Mouse (Mus musculus) ES-Bruce4 (cell line): ENCODE data around the gene Zfp146. TPM values are rescaled to one million over a fixed set of nuclear protein-coding genes. Genes with fewer than 3 reads are reported as not detected.
A peak's percentile ranks its signal among the peaks of the same experiment; 100 is the strongest.

Source experiments
- H3K27ac ChIP-seq: 2 replicates; pipeline ENCODE4 v1.5.1; 2012; ENCODE audit warnings: low read length, inconsistent platforms; ENCODE audit not compliant: insufficient read depth
- H3K27me3 ChIP-seq: 2 replicates; pipeline ENCODE4 v1.6.1; 2012; ENCODE audit warnings: mild to moderate bottlenecking, low read length, inconsistent platforms; ENCODE audit not compliant: control insufficient read depth, poor library complexity, insufficient read depth, severe bottlenecking
- H3K36me3 ChIP-seq: 2 replicates; pipeline ENCODE4 v1.6.1; 2012; ENCODE audit warnings: inconsistent platforms, mild to moderate bottlenecking, low read length, moderate library complexity; ENCODE audit not compliant: control insufficient read depth, poor library complexity, insufficient read depth, severe bottlenecking
- H3K4me1 ChIP-seq: one replicate; pipeline ENCODE4 v1.8.1; 2011; ENCODE audit warnings: low read length; ENCODE audit not compliant: control insufficient read depth, insufficient read depth
- H3K4me3 ChIP-seq: 2 replicates; pipeline ENCODE4 v1.5.1; 2011; ENCODE audit warnings: low read depth, mild to moderate bottlenecking, low read length
- H3K9ac ChIP-seq: 2 replicates; pipeline ENCODE4 v1.6.1; 2012; ENCODE audit warnings: low read depth, mild to moderate bottlenecking, inconsistent platforms; ENCODE audit not compliant: poor library complexity, severe bottlenecking
- H3K9me3 ChIP-seq: replicated peaks from 2 replicates; pipeline ENCODE4 v1.6.1; 2012; ENCODE audit warnings: mild to moderate bottlenecking, low read length, inconsistent platforms; ENCODE audit not compliant: control insufficient read depth, poor library complexity, insufficient read depth, severe bottlenecking
- CTCF ChIP-seq: IDR thresholded peaks from one replicate; pipeline ENCODE4 v1.8.1; 2011; ENCODE audit warnings: low read depth, low read length
- EP300 ChIP-seq: IDR thresholded peaks from 2 replicates; pipeline ENCODE4 v1.6.1; 2011; ENCODE audit warnings: low read depth, low read length; ENCODE audit not compliant: insufficient read depth
- POLR2A ChIP-seq: IDR thresholded peaks from one replicate; pipeline ENCODE4 v1.8.1; 2011; ENCODE audit warnings: low read length; ENCODE audit not compliant: insufficient read depth
- polyA plus RNA-seq: library from polyadenylated mRNA; stranded (reverse); fragments of >200 nt; gene quantifications from 2 replicates; pipeline ENCODE4 v1.2.4, GENCODE M21; 2011; ENCODE audit warnings: low read depth; ENCODE audit not compliant: missing spikeins, insufficient read depth, insufficient read length

The Zfp146 gene
- polyA plus RNA-seq, 1 experiment, result 44.4 TPM

GRCm38 (mm10) chr7:30198481-30198971 lies 29.0 kb upstream of the Zfp146 start, which contains the start of gene Capns1:
Capns1 (minus strand) TSS chr7:30198811.
- H3K27ac ChIP-seq, result peak within 1 kb of the TSS; percentile 98
- H3K9ac ChIP-seq, result peak within 1 kb of the TSS; percentile 56
- H3K4me3 ChIP-seq, result peak within 1 kb of the TSS; percentile 58

GRCm38 (mm10) chr7:30197592-30198129 lies 28.1 kb upstream of the Zfp146 start:
- Histone ChIP-seq H3K9me3 (no peaks in the 10 kb centered on the region), H3K36me3 (no peaks in the 10 kb centered on the region), H3K9ac (peak overlapping the region; percentile 56), H3K4me3 (peak overlapping the region; percentile 58), H3K27ac (peak overlapping the region; percentile 98), H3K27me3 (no peaks in the 10 kb centered on the region), H3K4me1 (peaks cover 5% of the 10 kb centered on the region)
- TF ChIP-seq CTCF, result no peak
- TF ChIP-seq POLR2A, result no peak
- TF ChIP-seq EP300, result peak; percentile 99

More at GRCm38 (mm10) chr7:30198481-30198971, 29.0 kb upstream of the Zfp146 start, which contains the start of gene Capns1:
- Histone ChIP-seq H3K27me3 (no peaks in the 10 kb centered on the region), H3K4me1 (peaks cover 5% of the 10 kb centered on the region), H3K9me3 (no peaks in the 10 kb centered on the region), H3K36me3 (no peaks in the 10 kb centered on the region)
- TF ChIP-seq POLR2A (no peak), EP300 (peak; percentile 72; the same call in 1 of the 2 replicates), CTCF (peak; percentile 84)

- Histone ChIP-seq H3K36me3 (peaks cover 11% of the 10 kb centered on the region), H3K27ac (peak overlapping the region; percentile 95), H3K27me3 (no peaks in the 10 kb centered on the region), H3K9ac (peak overlapping the region; percentile 83), H3K4me3 (0 out of 2 replicates have a peak overlapping the region, but pooled peaks have one; percentile 7), H3K9me3 (no peaks in the 10 kb centered on the region), H3K4me1 (peaks cover 4% of the 10 kb centered on the region)
- TF ChIP-seq CTCF, result no peak
- TF ChIP-seq POLR2A, result no peak
- TF ChIP-seq EP300, result peak; percentile 93
Observed at GRCm38 (mm10) chr7:30196171-30196570, 26.6 kb upstream of the Zfp146 start.

- H3K9ac ChIP-seq, result peak overlapping the region; percentile 83
- peak overlapping the region; percentile 95 for H3K27ac ChIP-seq
- H3K4me3 ChIP-seq, result peak overlapping the region; percentile 42
- no peak for TF ChIP-seq CTCF
- no peak for TF ChIP-seq EP300
- no peak for TF ChIP-seq POLR2A
- no peaks in the 10 kb centered on the region for H3K9me3 ChIP-seq
- H3K27me3 ChIP-seq, result no peaks in the 10 kb centered on the region
- peaks cover 3% of the 10 kb centered on the region for H3K4me1 ChIP-seq
- H3K36me3 ChIP-seq, result peaks cover 14% of the 10 kb centered on the region
Observed at GRCm38 (mm10) chr7:30195461-30195860, 25.9 kb upstream of the Zfp146 start.

GRCm38 (mm10) chr7:30194884-30195283 lies 25.3 kb upstream of the Zfp146 start:
- H3K36me3 ChIP-seq, result peaks cover 18% of the 10 kb centered on the region
- H3K9me3 ChIP-seq, result no peaks in the 10 kb centered on the region
- TF ChIP-seq POLR2A, result peak; percentile 41
- peak; percentile 61; the same call in 1 of the 2 replicates for TF ChIP-seq EP300
- TF ChIP-seq CTCF, result no peak
- H3K9ac ChIP-seq, result peak overlapping the region; percentile 83
- H3K27me3 ChIP-seq, result no peaks in the 10 kb centered on the region
- H3K27ac ChIP-seq, result peak overlapping the region; percentile 95
- peaks cover 3% of the 10 kb centered on the region for H3K4me1 ChIP-seq
- peak overlapping the region; percentile 93 for H3K4me3 ChIP-seq

GRCm38 (mm10) chr7:30194101-30194831 lies 24.7 kb upstream of the Zfp146 start:
- no peak for TF ChIP-seq EP300
- no peak for TF ChIP-seq CTCF
- no peak for TF ChIP-seq POLR2A
- H3K27me3 ChIP-seq, result no peaks in the 10 kb centered on the region
- H3K27ac ChIP-seq, result peak overlapping the region; percentile 80
- peak overlapping the region; percentile 93 for H3K4me3 ChIP-seq
- H3K9ac ChIP-seq, result peak overlapping the region; percentile 83
- H3K9me3 ChIP-seq, result no peaks in the 10 kb centered on the region
- peaks cover 3% of the 10 kb centered on the region for H3K4me1 ChIP-seq
- H3K36me3 ChIP-seq, result peaks cover 22% of the 10 kb centered on the region
